Mouse (Mus musculus): ENCODE data around the gene Ppp1r37. TPM values are rescaled to one million over a fixed set of nuclear protein-coding genes. Genes with fewer than 3 reads are reported as not detected.

Ppp1r37 gene
- polyA plus RNA-seq, 1 experiment from 2014 or later, result 22.2 TPM

DNA sequence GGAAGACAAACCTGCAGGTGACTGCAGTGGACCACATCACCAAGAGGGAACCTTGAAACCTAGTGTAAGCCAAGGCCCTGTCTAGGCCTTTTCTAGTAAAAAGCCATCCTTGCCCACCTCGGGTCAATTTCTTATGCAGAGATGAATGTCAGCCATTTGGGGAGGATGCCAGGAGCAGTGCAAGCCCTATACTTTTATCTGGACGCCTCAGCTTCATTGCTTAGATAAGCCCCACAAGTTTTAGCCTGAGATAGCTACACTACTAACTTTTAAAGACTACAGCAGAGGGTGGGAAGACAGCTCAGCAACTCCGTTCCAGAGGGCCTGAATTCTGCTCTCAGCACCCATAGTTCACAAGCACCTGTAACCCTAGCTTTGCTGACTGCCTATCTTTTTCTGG lies 1.0 kb upstream of the Ppp1r37 start:
- DNase-seq (ENCODE audit: extremely low spot score, low spot score), result no peak
- Histone ChIP-seq H3K9me3 (peaks cover 9% of the 10 kb centered on the region), H3K27me3 (ENCODE audit: poor library complexity, severe bottlenecking) (no peaks in the 10 kb centered on the region), H3K4me1 (peaks cover 39% of the 10 kb centered on the region), H3K36me3 (replicated peaks) (peaks cover 47% of the 10 kb centered on the region), H3K27ac (no peak overlapping the region), H3K4me3 (peak overlapping the region; percentile 100; the same call in 1 of the 2 replicates)
- 82% methylated on average over 3 of the region's 3 CpGs for WGBS

GRCm38 (mm10) chr7:19561765-19562642 lies 872 bp downstream of the Ppp1r37 start:
- H3K4me1 ChIP-seq, result peaks cover 51% of the 10 kb centered on the region

GRCm38 (mm10) chr7:19561431-19561764 lies 1.5 kb downstream of the Ppp1r37 start:
- Histone ChIP-seq H3K4me1 (peaks cover 51% of the 10 kb centered on the region), H3K27ac (peak overlapping the region; percentile 95), H3K36me3 (replicated peaks) (peaks cover 55% of the 10 kb centered on the region), H3K27me3 (ENCODE audit: poor library complexity, severe bottlenecking) (no peaks in the 10 kb centered on the region), H3K9me3 (peaks cover 9% of the 10 kb centered on the region), H3K4me3 (peak overlapping the region; percentile 100)
- no peak for DNase-seq (ENCODE audit: extremely low spot score, low spot score)
- WGBS, result 2% methylated on average over 11 of the region's 11 CpGs

More at GRCm38 (mm10) chr7:19561765-19562642, 872 bp downstream of the Ppp1r37 start:
- peaks cover 54% of the 10 kb centered on the region for H3K36me3 ChIP-seq (replicated peaks)
- under 1% methylated on average over 102 of the region's 102 CpGs for WGBS
- no peaks in the 10 kb centered on the region for H3K27me3 ChIP-seq (ENCODE audit: poor library complexity, severe bottlenecking)
- H3K27ac ChIP-seq, result peak overlapping the region; percentile 95
- peaks cover 9% of the 10 kb centered on the region for H3K9me3 ChIP-seq
- DNase-seq (ENCODE audit: extremely low spot score, low spot score), result peak; percentile 95
- H3K4me3 ChIP-seq, result peak overlapping the region; percentile 100

DNA sequence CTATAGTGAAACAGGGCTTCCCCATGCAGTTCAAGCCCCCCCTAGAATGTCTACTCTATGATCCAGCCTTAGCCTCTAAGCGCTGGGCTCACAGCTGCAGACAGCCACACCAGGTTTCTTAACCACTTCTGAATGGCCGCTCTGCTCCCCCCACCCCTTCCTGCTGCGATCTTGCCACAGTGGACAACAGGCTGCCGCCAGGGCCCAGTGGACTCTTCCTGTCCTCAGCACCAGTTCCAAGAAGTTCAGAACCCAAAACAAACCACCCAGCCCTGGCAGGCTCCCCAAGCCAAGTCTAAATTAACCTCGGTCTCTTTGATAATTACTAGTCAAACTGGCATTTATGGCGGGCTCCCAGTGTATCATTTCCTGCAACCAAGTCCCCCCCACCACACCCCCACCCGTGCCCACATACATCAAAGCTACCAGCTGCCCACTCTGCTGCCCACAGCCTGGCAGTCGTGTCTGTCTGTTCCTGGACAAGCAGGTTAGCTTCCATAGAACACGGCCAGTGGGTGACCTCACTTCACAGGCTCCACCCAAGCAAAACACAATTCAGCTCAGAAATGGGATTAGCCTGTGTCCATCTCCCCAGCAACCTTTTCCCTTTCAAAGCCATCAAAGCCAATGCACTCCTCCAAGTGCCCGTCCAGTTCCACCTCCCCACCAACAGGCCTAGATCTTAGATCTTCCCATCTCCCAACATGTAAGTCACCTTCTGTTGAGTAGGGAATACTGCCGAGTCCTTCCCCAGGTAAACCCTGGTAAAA lies 2.2 kb downstream of the Ppp1r37 start:
- peak overlapping the region; percentile 95 for H3K27ac ChIP-seq
- H3K36me3 ChIP-seq (replicated peaks), result peaks cover 57% of the 10 kb centered on the region
- peaks cover 9% of the 10 kb centered on the region for H3K9me3 ChIP-seq
- peak overlapping the region; percentile 100 for H3K4me3 ChIP-seq
- no peaks in the 10 kb centered on the region for H3K27me3 ChIP-seq (ENCODE audit: poor library complexity, severe bottlenecking)
- H3K4me1 ChIP-seq, result peaks cover 51% of the 10 kb centered on the region
- 35% methylated on average over 11 of the region's 11 CpGs for WGBS
- DNase-seq (ENCODE audit: extremely low spot score, low spot score), result no peak

DNA sequence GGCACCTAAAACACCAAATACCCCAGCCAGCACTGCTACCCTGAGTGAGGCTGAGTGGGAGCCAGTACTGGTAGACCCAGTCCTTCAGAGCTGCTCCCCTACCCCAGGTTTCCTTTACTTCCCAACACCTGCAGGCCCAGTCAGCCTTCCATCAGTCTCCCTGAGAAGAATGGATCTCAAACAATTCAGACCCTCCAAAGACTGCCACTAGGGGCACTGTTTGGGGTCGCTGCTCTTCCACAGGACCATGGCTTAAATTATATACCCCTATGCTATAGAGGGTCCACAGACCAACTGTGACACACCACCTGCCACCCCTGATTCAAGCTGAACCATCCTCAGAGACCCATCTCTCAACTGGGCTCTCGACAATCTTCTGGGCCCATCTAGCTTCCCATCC lies 3.9 kb downstream of the Ppp1r37 start:
- peak; percentile 35 for DNase-seq (ENCODE audit: extremely low spot score, low spot score)
- H3K4me1 ChIP-seq, result peaks cover 51% of the 10 kb centered on the region
- WGBS, result 48% methylated on average over 2 of the region's 2 CpGs
- peak overlapping the region; percentile 100; the same call in 1 of the 2 replicates for H3K4me3 ChIP-seq
- H3K27me3 ChIP-seq (ENCODE audit: poor library complexity, severe bottlenecking), result no peaks in the 10 kb centered on the region
- H3K36me3 ChIP-seq (replicated peaks), result peaks cover 57% of the 10 kb centered on the region
- H3K27ac ChIP-seq, result 0 out of 2 replicates have a peak overlapping the region, but pooled peaks have one; percentile 40
- H3K9me3 ChIP-seq, result no peaks in the 10 kb centered on the region

DNA sequence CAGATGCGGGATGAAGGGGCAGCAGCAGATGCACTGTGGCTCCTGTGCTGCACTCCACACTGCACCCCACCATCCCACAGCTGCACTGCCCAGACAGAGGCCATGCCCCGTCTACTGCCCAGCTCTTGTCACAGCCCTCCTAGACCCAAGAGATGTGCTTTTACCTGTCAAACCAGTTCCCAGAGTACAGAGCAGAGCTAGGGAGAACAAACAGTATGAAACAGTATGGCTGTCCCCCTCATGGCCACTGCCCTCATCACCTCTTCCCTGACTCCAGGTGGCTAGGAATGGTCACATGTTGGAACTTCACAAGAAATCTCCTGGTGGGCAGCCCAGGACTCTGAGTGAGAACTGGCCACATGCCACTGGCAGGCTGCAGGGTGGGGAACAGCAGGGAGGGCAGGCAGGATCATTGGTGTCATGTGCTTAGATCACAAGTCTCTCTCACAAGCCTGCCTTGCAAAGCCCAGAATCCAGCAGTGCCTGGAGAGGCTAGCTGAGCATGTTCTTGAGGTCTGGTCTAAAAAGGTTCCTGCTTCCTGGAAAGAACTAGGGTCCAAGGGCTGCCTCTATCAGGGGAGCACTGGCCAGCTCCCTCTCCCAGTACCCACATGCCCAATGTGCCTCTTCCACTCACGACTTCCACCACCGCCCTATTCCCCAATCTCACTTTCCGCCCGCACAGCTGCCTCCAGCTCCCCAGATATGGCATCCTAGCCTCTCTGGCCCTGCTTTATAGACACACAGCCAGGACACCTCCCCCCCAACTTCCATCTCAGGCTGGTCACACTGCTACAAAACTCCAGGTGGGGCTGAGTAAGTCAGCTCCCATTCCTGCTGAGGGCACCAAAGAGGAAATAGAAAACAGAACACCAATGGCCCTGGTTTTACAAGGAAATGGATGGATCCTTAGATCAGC lies 4.6 kb downstream of the Ppp1r37 start:
- Histone ChIP-seq H3K27me3 (ENCODE audit: poor library complexity, severe bottlenecking) (no peaks in the 10 kb centered on the region), H3K36me3 (replicated peaks) (peaks cover 60% of the 10 kb centered on the region), H3K4me3 (peak overlapping the region; percentile 10; the same call in 1 of the 2 replicates), H3K27ac (0 out of 2 replicates have a peak overlapping the region, but pooled peaks have one; percentile 40), H3K9me3 (no peaks in the 10 kb centered on the region), H3K4me1 (peaks cover 44% of the 10 kb centered on the region)
- DNase-seq (ENCODE audit: extremely low spot score, low spot score), result no peak
- WGBS, result 91% methylated on average over 6 of the region's 6 CpGs

GRCm38 (mm10) chr7:19557086-19557485 lies 5.8 kb downstream of the Ppp1r37 start:
- H3K27me3 ChIP-seq (ENCODE audit: poor library complexity, severe bottlenecking), result no peaks in the 10 kb centered on the region
- peaks cover 71% of the 10 kb centered on the region for H3K36me3 ChIP-seq (replicated peaks)
- peaks cover 37% of the 10 kb centered on the region for H3K4me1 ChIP-seq
- H3K9me3 ChIP-seq, result no peaks in the 10 kb centered on the region
- peak overlapping the region; percentile 6 for H3K4me3 ChIP-seq
- 96% methylated on average over 2 of the region's 2 CpGs for WGBS
- DNase-seq (ENCODE audit: extremely low spot score, low spot score), result no peak
- H3K27ac ChIP-seq, result no peak overlapping the region

DNA sequence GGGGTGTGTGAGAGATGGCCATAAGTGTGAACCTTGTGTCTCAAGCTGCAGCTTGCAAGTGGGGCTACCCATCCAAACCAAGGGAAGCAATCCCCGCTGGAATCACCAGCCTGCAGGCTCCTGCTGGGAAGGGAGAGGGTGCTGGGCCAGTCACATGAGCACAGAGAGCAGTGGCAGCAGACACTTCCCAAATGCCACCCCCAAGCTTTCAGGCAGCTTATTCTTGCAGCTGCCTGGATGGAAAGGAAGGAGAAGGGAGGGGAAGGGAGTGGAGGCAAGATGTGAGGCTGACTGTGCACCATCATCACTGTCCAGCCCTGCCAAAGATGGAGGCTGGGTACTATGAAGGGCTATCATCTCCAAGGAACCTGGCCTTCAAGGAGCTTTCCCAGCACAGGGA lies 8.7 kb downstream of the Ppp1r37 start:
- Histone ChIP-seq H3K9me3 (no peaks in the 10 kb centered on the region), H3K36me3 (replicated peaks) (peaks cover 77% of the 10 kb centered on the region), H3K4me1 (peaks cover 15% of the 10 kb centered on the region), H3K4me3 (no peak overlapping the region), H3K27me3 (ENCODE audit: poor library complexity, severe bottlenecking) (no peaks in the 10 kb centered on the region), H3K27ac (no peak overlapping the region)
- no peak for DNase-seq (ENCODE audit: extremely low spot score, low spot score)
- WGBS, result 81% methylated on average over 1 of the region's 1 CpGs

DNA sequence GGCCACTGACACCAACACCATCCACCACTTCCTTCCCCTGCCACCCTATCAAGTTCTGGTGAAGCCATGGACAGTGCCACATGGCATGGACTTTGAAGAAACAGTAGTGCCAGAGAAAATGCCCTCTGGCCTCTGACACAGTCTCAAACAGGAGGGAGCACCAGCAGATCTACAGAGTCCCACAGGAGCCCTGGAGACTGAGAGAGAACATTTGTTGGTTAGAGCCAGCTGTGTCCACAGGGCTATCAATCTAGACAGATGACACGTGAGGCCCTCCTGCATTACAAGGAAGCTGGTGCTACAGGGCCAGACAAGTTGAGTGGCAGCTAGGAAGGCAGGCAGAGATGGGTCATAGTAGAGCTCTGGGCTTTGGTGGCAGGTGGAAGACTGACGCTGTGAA lies 10.4 kb downstream of the Ppp1r37 start:
- no peak overlapping the region for H3K4me3 ChIP-seq

GRCm38 (mm10) chr7:19551634-19552033 lies 11.2 kb downstream of the Ppp1r37 start:
- Histone ChIP-seq H3K4me3 (no peak overlapping the region), H3K36me3 (replicated peaks) (peaks cover 61% of the 10 kb centered on the region), H3K9me3 (no peaks in the 10 kb centered on the region), H3K4me1 (no peaks in the 10 kb centered on the region), H3K27me3 (ENCODE audit: poor library complexity, severe bottlenecking) (no peaks in the 10 kb centered on the region), H3K27ac (no peak overlapping the region)
- WGBS, result 87% methylated on average over 5 of the region's 5 CpGs
- no peak for DNase-seq (ENCODE audit: extremely low spot score, low spot score)

More for the DNA sequence above, 10.4 kb downstream of the Ppp1r37 start:
- Histone ChIP-seq H3K27me3 (ENCODE audit: poor library complexity, severe bottlenecking) (no peaks in the 10 kb centered on the region), H3K4me1 (no peaks in the 10 kb centered on the region), H3K36me3 (replicated peaks) (peaks cover 69% of the 10 kb centered on the region), H3K9me3 (no peaks in the 10 kb centered on the region), H3K27ac (no peak overlapping the region)
- WGBS, result 85% methylated on average over 2 of the region's 2 CpGs
- no peak for DNase-seq (ENCODE audit: extremely low spot score, low spot score)

- H3K27me3 ChIP-seq (ENCODE audit: poor library complexity, severe bottlenecking), result no peaks in the 10 kb centered on the region
- WGBS, result 93% methylated on average over 10 of the region's 10 CpGs
- H3K36me3 ChIP-seq (replicated peaks), result peaks cover 39% of the 10 kb centered on the region
- DNase-seq (ENCODE audit: extremely low spot score, low spot score), result no peak
- H3K9me3 ChIP-seq, result no peaks in the 10 kb centered on the region
- no peak overlapping the region for H3K4me3 ChIP-seq
- H3K27ac ChIP-seq, result no peak overlapping the region
- no peaks in the 10 kb centered on the region for H3K4me1 ChIP-seq
Measured at GRCm38 (mm10) chr7:19549394-19549793, 13.5 kb downstream of the Ppp1r37 start.

DNA sequence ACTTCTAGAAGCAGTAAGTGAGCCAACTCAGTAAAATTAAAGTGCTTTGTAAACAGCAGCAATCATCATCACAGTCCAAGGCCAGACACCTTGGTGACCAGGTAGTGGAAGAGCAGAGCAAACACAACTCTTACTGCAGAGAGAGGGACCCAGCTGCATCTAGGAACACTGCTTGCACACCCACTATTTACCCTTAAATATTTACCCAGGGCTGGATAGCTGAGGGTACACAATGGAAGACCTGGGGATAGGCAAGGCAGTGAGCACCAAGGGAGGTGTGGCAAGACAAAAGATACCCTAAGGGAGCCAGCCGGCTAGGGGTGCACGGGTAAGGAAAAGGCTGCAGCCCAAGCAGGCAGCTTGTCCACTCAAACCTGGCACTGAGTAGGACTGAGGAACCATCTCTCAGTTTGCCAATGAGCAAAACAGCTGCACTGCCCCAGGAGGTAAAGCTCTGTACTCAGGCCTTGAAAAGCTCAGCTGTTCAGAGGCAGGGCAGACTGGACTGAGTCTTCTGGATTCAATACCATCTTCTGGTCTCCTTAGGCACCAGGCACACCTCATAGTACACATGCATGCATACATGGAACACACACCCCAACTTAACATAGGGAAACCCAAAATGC lies 15.4 kb downstream of the Ppp1r37 start:
- WGBS, result 71% methylated on average over 2 of the region's 2 CpGs
- Histone ChIP-seq H3K27ac (no peak overlapping the region), H3K27me3 (ENCODE audit: poor library complexity, severe bottlenecking) (no peaks in the 10 kb centered on the region), H3K4me3 (no peak overlapping the region), H3K36me3 (replicated peaks) (peaks cover 20% of the 10 kb centered on the region), H3K9me3 (no peaks in the 10 kb centered on the region), H3K4me1 (peaks cover 2% of the 10 kb centered on the region; the same call in 1 of the 2 replicates)
- no peak for DNase-seq (ENCODE audit: extremely low spot score, low spot score)
